Mouse (Mus musculus): ENCODE measurements around the gene Gbf1. TPM values are rescaled to one million over a fixed set of nuclear protein-coding genes. Genes with fewer than 3 reads are reported as not detected.
"Not testable (repeated sequence)": the region's sequence is repeated elsewhere in the genome, so short reads cannot be mapped to it uniquely, and the experiment has no call there.

Gbf1 gene
- polyA plus RNA-seq, 1 experiment, result 28.0 TPM

DNA sequence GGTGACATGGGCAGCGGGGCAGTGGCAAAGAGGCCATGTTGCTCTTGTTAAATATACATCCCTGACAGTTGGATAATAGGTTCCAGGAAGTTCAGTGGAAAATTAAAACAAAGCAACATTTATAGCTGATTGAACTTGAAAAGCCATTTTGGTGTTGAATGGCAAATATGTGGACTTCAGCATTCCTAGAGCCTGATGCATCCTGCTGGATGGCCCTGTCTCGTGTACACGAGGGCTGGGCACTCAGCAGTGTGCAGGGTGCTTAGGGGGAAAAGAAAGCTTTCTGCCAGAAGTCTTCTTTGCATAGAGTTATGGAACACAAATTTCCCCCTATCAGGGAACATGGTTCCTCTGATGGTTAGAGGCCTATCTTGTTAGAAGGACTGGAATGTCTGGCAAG, 63.1 kb downstream of the Gbf1 start:
- Histone ChIP-seq H3K4me3 (ENCODE audit: insufficient read depth, low read length) (no peak overlapping the region), H3K4me1 (ENCODE audit: control insufficient read depth, insufficient read depth, low read length) (no peaks in the 10 kb centered on the region), H3K27ac (ENCODE audit: insufficient read depth, low read depth, low read length) (no peak overlapping the region)
- no peak for TF ChIP-seq CTCF (IDR thresholded peaks at IDR 0.05; ENCODE audit: low read depth, low read length)
- no peak for TF ChIP-seq POLR2A (IDR thresholded peaks at IDR 0.05; ENCODE audit: borderline replicate concordance, low read depth, low read length)

DNA sequence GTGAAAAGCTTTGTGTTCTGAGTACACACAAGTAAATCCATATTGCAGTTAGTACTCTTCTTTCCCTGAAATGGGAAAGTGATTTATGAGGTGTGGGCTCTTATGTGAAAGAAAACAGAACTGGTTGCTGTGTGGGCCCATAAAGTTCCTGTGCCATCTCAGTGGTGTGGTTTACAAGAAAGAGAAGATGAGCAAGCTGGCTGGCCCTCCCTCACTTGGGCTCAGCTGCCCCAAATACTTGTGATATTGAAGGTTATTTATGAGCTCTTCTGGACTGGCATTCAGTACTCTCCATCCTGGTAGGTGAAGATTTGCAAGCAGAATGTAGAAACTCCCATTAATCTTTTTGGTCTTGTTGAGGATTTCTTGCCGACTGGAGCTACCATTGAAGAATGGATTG, 64.4 kb downstream of the Gbf1 start:
- TF ChIP-seq POLR2A (IDR thresholded peaks at IDR 0.05; ENCODE audit: borderline replicate concordance, low read depth, low read length) (no peak), CTCF (IDR thresholded peaks at IDR 0.05; ENCODE audit: low read depth, low read length) (no peak)

DNA sequence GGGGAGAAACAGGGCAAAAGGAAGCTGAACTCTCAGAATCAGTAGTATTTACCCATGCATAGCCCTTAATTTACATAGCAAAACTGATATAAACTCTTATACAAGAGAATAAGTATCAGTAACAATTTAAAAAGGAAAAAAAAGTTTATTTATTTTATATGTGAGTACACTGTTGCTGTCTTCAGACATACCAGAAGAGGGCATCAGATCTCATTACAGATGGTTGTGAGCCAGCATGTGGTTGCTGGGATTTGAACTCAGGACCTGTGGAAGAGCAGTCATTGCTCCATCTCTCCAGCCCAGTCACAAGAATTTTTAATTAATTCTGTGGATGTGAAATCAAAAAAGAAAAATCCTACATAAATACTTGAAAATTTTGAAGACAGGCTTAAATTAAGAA, 65.0 kb downstream of the Gbf1 start:
- H3K4me1 ChIP-seq (ENCODE audit: control insufficient read depth, insufficient read depth, low read length); H3K4me3 ChIP-seq (ENCODE audit: insufficient read depth, low read length); H3K27ac ChIP-seq (ENCODE audit: insufficient read depth, low read depth, low read length): not testable (repeated sequence)

More for the DNA sequence above, 64.4 kb downstream of the Gbf1 start:
- Histone ChIP-seq H3K27ac (ENCODE audit: insufficient read depth, low read depth, low read length) (no peak overlapping the region), H3K4me3 (ENCODE audit: insufficient read depth, low read length) (no peak overlapping the region), H3K4me1 (ENCODE audit: control insufficient read depth, insufficient read depth, low read length) (no peaks in the 10 kb centered on the region)

DNA sequence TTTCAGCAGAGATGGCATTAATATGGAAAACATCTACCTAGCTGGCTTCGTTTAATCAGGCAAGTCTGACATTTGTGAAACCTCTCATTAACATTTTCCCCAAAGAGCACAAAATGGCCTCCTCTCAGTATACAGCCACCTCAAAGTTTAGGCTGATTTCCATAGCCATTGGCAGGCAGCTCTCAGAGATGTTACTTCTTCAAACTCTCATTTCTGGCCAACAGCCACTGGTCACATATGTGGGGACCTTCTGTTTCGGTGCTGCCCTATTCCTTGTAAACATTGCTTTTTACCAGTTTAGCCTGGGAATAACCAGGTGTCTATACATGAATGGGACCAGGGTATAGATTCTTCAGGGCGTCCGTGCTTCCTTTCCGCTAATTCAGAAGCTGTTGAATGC, 67.8 kb downstream of the Gbf1 start:
- peaks cover 6% of the 10 kb centered on the region; the same call in 1 of the 2 replicates for H3K4me1 ChIP-seq (ENCODE audit: control insufficient read depth, insufficient read depth, low read length)
- no peak overlapping the region for H3K27ac ChIP-seq (ENCODE audit: insufficient read depth, low read depth, low read length)
- no peak overlapping the region for H3K4me3 ChIP-seq (ENCODE audit: insufficient read depth, low read length)
- TF ChIP-seq POLR2A (IDR thresholded peaks at IDR 0.05; ENCODE audit: borderline replicate concordance, low read depth, low read length) (no peak), CTCF (IDR thresholded peaks at IDR 0.05; ENCODE audit: low read depth, low read length) (no peak)

DNA sequence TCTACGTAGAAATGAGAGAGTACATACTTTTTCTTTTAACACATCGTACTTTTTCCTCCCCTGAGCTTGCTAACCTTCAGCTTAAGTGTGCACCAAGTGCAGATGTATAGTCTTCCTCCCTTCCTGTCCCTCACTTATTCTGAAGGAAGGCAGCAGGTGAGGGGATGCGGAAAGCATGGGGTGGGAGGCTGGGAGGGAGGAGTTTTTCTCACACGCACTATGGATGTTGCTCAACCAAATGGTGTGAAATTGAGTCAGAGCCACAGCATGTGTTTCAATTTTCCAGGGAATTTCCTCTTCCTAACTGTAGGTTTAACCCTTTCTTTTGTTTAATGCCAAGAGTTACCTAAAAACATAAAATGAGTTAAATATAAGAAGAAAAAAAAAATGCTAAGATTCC, 70.8 kb downstream of the Gbf1 start:
- no peak for TF ChIP-seq POLR2A (IDR thresholded peaks at IDR 0.05; ENCODE audit: borderline replicate concordance, low read depth, low read length)
- TF ChIP-seq CTCF (IDR thresholded peaks at IDR 0.05; ENCODE audit: low read depth, low read length), result no peak
- Histone ChIP-seq H3K27ac (ENCODE audit: insufficient read depth, low read depth, low read length) (no peak overlapping the region), H3K4me1 (ENCODE audit: control insufficient read depth, insufficient read depth, low read length) (peaks cover 8% of the 10 kb centered on the region), H3K4me3 (ENCODE audit: insufficient read depth, low read length) (no peak overlapping the region)

DNA sequence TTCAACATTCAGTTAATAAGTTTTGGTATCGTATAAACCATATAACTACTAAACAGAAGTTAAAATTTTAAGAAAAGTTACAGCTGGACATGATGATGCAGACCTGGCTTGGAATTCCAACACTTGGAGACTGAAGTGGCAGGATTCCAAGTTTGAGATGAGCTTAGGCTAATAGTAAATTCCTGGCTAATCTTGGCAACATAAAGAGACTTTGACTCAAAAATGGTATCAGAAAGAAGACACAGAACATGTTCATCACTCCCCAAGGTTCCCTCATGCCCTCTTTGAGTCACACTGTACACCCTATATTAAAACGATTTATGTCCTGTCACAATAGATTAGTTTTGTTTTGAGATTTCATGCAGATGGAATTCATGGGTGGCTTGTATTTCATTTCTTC, 72.6 kb downstream of the Gbf1 start:
- Histone ChIP-seq H3K27ac (ENCODE audit: insufficient read depth, low read depth, low read length) (no peak overlapping the region), H3K4me3 (ENCODE audit: insufficient read depth, low read length) (no peak overlapping the region), H3K4me1 (ENCODE audit: control insufficient read depth, insufficient read depth, low read length) (peaks cover 8% of the 10 kb centered on the region)
- TF ChIP-seq CTCF (IDR thresholded peaks at IDR 0.05; ENCODE audit: low read depth, low read length), result no peak
- TF ChIP-seq POLR2A (IDR thresholded peaks at IDR 0.05; ENCODE audit: borderline replicate concordance, low read depth, low read length), result no peak

DNA sequence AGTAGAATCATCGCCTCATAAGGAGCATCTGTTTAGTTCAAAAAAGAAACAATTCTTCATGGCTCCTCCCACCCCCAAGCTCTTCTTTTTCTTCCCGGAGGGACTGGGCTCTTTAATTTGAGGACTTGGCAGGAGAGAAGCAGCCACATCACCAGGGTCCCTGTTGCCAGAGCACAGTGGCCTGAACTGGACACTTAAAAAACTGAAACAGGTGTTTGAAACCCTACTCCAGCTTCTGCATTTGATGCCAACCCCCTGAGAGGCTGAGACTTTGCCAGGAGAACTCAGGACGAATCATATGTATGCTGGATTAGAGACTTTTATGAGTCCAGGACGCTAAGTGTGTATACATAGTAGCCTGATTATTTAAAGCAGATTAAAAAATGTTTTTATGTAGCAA, 73.2 kb downstream of the Gbf1 start:
- H3K4me1 ChIP-seq (ENCODE audit: control insufficient read depth, insufficient read depth, low read length), result peaks cover 8% of the 10 kb centered on the region
- H3K4me3 ChIP-seq (ENCODE audit: insufficient read depth, low read length), result no peak overlapping the region
- no peak overlapping the region for H3K27ac ChIP-seq (ENCODE audit: insufficient read depth, low read depth, low read length)
- TF ChIP-seq CTCF (IDR thresholded peaks at IDR 0.05; ENCODE audit: low read depth, low read length) (no peak), POLR2A (IDR thresholded peaks at IDR 0.05; ENCODE audit: borderline replicate concordance, low read depth, low read length) (no peak)

DNA sequence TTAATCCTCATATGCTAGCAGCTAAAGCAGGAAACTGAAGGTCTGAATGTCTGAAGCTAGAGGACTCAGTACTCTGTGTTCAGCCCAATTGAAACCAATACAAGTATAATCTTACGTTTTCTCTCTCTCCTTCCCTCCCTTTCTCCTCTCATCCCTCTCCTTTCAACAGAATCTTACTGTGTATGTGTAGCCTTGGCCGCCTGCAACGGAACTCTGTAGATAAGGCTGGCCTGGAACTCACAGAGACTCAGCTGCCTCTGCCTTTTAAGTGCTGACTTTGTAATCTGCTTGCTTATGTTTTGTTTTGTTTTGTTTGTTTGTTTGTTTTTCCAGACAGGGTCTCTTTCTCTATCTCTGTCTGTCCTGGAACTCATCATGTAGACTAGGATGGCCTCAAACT, 74.0 kb downstream of the Gbf1 start:
- H3K4me1 ChIP-seq (ENCODE audit: control insufficient read depth, insufficient read depth, low read length), result peaks cover 8% of the 10 kb centered on the region
- no peak overlapping the region for H3K4me3 ChIP-seq (ENCODE audit: insufficient read depth, low read length)
- no peak for TF ChIP-seq CTCF (IDR thresholded peaks at IDR 0.05; ENCODE audit: low read depth, low read length)
- no peak overlapping the region for H3K27ac ChIP-seq (ENCODE audit: insufficient read depth, low read depth, low read length)

DNA sequence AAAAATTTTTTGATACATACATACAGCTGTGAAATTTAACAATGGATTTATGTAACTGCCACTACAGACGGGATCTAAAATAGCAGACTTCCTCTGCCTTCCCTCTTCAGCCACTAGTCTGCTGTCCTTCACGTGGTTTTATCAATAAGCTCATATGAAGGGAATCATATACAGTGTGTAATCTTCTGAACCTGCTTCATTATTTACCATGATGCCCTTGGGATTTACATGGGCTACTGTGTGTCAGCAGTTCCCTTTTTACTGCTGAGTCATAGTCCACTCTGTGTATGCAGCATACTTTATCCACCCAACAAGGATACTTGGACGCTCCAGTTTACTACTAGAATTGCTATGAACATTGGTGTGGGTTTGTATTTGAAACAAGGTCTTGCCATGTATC, 75.0 kb downstream of the Gbf1 start:
- TF ChIP-seq POLR2A (IDR thresholded peaks at IDR 0.05; ENCODE audit: borderline replicate concordance, low read depth, low read length), result no peak
- TF ChIP-seq CTCF (IDR thresholded peaks at IDR 0.05; ENCODE audit: low read depth, low read length), result no peak
- Histone ChIP-seq H3K4me3 (ENCODE audit: insufficient read depth, low read length) (no peak overlapping the region), H3K4me1 (ENCODE audit: control insufficient read depth, insufficient read depth, low read length) (peaks cover 8% of the 10 kb centered on the region), H3K27ac (ENCODE audit: insufficient read depth, low read depth, low read length) (no peak overlapping the region)

DNA sequence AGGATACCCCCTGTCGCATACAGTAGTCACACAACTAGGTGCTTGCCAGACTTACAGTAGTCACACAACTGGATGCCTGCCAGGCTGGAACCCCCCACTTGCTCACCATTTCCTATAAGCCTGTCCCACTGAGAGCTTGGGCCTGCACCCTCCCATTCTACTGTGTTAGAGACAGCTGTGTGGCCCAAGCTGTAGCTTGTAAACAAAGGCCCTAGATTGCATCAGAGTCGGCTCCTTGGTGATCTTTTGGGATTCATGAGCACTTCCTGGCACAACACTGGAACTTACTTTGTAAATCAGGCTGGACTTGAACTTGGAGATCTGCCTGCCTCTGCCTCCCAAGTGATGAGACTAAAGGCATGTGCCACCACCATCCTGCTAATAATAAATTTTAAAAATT, 82.1 kb downstream of the Gbf1 start:
- TF ChIP-seq POLR2A (IDR thresholded peaks at IDR 0.05; ENCODE audit: borderline replicate concordance, low read depth, low read length) (no peak), CTCF (IDR thresholded peaks at IDR 0.05; ENCODE audit: low read depth, low read length) (no peak)
- Histone ChIP-seq H3K27ac (ENCODE audit: insufficient read depth, low read depth, low read length) (no peak overlapping the region), H3K4me1 (ENCODE audit: control insufficient read depth, insufficient read depth, low read length) (peaks cover 11% of the 10 kb centered on the region), H3K4me3 (ENCODE audit: insufficient read depth, low read length) (no peak overlapping the region)

DNA sequence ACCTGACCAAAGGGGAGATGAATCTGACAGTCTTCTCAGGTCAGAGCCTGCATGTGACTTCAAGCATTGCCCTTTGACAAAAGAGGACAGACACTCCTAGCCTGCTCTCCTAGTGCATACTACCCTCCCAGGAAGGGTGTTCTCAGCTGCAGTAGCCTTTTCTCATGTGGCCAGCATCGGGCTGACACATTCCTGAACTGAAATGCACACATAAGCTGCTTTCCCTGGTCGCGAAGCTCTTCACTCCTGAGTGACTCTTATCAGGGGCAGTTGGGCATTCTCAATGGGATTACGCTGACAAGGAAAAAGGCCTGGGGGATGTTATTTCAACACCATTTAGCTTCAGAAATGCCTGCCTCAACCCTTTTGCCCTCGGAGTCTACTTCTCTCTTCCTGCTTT, 84.3 kb downstream of the Gbf1 start:
- TF ChIP-seq CTCF (IDR thresholded peaks at IDR 0.05; ENCODE audit: low read depth, low read length) (no peak), POLR2A (IDR thresholded peaks at IDR 0.05; ENCODE audit: borderline replicate concordance, low read depth, low read length) (no peak)
- Histone ChIP-seq H3K4me3 (ENCODE audit: insufficient read depth, low read length) (no peak overlapping the region), H3K27ac (ENCODE audit: insufficient read depth, low read depth, low read length) (no peak overlapping the region), H3K4me1 (ENCODE audit: control insufficient read depth, insufficient read depth, low read length) (peaks cover 11% of the 10 kb centered on the region)

Measured in bone marrow macrophage, adult 2 months (primary cell).